Mouse (Mus musculus) mouse trophoblast stem cell (cell line): ENCODE measurements around the gene Dnajc6.

Experiments used
- in situ Hi-C, 2 experiments: fragments of 300-500 bp; cut with MseI, MboI; formaldehyde crosslinking; loops; 2 replicates in 1 of 2; 3 replicates in 1 of 2; pipeline ENCODE4 v1.15.1; 2025

Gene Dnajc6

DNA sequence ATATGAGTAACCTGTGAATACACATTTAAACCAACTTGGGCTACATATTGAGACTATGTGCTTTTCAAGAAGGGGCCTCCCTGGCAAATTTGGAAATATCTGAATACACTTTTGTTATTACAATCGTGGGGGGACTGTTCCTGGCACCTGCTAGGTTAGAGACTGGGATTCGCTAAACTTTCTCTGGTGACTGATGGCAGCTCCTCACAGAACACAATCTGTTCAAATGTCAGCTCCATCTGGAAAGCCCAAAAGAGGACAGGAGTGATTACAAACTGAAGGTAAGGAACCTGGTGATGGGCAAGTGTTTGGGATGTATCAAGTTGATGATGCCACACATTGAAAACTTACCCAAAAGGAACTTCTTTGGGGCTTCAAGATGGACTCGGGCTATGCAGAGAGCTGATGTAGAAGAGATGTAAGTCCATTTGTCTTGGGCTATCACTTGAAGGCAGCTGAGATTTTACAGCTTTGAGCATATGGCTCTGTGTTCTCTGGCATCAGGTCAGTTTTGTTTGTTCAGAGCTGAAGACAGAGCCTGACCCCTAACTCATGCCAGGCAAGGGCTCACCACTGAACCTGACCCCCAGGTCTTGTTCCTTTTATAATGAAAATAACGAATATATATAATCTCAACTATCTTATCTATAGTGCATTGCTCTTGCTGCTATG, 68.4 kb downstream of the Dnajc6 start:
- in situ Hi-C loops, result no loop called here

GRCm38 (mm10) chr4:101569076-101569475, 72.6 kb downstream of the Dnajc6 start:
- in situ Hi-C loops, result no loop called here

DNA sequence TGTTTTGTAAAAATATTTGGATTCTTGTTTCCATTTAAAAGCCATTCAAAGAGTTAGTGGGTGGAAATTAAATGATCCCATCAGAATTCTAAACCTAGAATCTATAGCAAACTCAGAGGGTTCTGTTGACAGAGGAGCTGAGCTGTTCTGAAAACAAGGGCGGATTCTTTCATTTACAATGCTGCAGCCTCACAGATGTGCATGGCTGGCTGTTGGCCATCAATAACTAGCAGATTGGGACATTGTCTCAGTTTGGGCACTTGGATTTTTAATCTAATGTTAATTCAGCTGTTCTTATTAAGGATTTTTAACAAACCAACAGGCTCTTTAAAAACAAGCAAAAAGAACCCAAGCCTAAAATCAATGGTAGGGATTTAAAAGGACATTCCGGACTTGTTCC, 75.7 kb downstream of the Dnajc6 start:
- in situ Hi-C loops, result no loop called here

DNA sequence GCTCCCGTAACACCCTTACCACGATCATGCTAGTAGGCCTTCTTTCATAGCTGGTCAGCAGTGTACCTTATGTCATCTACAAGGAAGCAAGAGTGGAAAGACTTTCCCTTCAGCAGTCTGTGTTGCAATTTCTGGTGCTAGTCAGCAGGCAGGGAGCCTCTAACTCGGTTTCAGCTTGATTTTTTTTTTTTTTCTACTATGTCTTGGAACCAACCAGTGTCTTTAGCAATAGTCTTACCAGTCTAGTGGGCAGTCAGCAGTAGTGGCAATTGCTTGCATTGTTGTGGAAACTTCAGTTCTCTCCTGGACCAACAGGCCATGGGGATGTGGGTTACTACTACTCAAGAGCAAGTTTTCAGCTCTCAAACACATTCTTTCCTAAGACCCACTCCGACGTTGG, 78.9 kb downstream of the Dnajc6 start:
- in situ Hi-C loops, result no loop called here

DNA sequence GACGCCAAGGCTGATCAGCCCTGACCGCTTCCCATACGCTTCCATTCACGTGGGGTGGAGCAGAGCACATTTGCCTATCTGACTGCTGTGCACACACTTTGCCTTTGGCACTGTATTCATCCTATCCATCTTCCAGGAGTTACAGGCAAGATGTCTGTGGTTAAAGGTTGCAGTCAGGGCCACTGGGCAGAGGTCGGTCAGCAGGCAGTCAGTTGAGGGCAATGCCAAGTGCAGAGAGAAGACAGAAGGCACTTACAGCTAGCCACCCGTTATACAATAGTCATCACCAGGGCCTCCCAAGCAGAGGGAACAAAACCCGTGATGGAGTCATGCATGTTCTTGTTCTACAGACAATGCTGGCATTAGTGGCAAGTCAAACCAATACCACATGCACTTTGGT, 82.3 kb downstream of the Dnajc6 start:
- in situ Hi-C loops, result no loop called here

GRCm38 (mm10) chr4:101579517-101579916, 83.1 kb downstream of the Dnajc6 start:
- in situ Hi-C loops, result no loop called here

GRCm38 (mm10) chr4:101581156-101581555, 84.7 kb downstream of the Dnajc6 start:
- in situ Hi-C loops, result no loop called here

GRCm38 (mm10) chr4:101582882-101583281, 86.4 kb downstream of the Dnajc6 start:
- in situ Hi-C loops, result no loop called here

DNA sequence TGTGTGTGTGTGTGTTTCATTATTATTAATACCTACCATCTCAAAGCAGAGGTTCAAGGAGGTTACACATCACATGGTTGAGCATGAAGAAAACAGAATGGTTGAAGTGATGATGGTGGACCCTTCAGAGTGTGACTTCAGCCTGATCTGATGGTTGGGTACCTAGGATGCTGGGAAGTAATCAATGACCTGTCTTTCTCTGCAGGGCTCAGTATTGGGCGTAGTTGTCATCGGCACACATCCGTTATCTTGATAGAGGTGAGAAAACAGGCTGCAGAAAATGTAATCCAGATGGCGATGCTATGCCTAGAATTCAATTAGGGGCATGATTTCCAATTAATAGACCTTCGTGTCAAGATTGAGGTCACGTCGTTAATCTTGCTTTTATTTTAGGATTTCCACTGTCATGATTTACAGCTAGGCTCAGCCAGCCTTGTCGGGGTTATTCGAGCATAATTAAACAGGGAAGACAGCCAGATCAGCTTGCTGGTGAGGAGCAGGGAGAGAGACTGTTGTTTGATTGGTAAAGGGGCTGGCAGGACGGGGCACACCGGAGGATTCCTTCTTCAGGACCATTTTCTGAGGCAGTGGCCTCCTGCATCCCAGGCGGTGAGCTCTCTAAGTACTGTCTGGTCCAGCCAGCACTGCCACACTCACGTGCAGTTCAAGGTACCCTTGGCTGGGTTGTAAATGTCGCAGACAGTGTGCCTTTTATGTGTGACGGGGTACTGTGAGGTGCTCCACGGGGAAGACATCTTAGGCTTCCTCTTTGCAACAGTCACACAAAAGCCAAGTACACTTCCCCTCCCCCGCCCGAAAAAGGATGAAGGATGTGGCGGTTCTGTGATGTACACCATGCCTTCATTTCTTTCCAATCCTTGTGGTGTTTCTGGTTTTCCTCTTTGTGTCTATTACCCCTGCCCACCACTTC, 88.3 kb downstream of the Dnajc6 start:
- in situ Hi-C loops, result no loop called here

- in situ Hi-C loops, result no loop called here
Observed at GRCm38 (mm10) chr4:101585455-101586184, 89.2 kb downstream of the Dnajc6 start.

- in situ Hi-C loops, result no loop called here
Observed at GRCm38 (mm10) chr4:101588932-101589331, 92.5 kb downstream of the Dnajc6 start.

DNA sequence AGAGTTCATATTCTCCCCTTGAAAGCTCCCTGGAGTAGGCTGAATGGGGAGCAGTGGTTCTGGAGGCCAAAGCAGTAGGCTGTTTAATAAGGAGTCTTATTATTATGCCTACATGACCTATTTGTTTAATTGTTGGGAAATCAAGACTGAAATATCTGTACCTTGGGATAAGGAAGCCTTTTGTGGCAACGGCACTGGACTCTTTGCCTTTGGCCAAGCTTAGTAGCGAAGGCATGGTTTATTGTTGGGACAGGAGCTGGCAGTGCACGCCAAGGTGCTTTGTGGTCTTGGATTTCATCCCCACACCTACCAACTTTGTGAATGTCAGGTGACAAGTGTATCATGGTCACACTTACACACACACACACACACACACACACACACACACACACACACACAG, 93.3 kb downstream of the Dnajc6 start:
- in situ Hi-C loops, result no loop called here

- in situ Hi-C loops, result no loop called here
Observed at GRCm38 (mm10) chr4:101591400-101591799, 95.0 kb downstream of the Dnajc6 start.

- in situ Hi-C loops, result no loop called here
Observed at GRCm38 (mm10) chr4:101592466-101592865, 96.0 kb downstream of the Dnajc6 start.

DNA sequence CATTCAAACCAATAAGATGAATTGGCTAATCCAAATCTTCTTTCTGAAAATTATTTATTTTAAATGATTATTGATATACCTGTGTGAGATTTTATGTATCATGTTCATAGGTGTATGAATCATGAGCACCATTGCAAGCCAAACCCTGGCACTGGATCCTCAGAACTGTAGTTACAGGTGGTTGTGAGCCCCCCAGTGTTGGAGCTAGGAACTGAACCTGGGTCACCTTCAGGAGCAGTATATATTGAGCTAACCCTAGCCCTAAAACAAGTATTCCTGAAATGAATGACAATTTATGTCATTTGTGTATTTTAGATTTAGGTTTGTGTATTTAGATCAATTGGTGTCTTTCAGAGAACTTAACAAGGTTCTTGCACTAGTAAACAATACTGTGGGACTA, 105.3 kb downstream of the Dnajc6 start:
- in situ Hi-C loops, result no loop called here

- in situ Hi-C loops, result no loop called here
Observed at GRCm38 (mm10) chr4:101603635-101604034, 107.2 kb downstream of the Dnajc6 start.

GRCm38 (mm10) chr4:101616520-101616919, 120.1 kb downstream of the Dnajc6 start:
- in situ Hi-C loops, result no loop called here

DNA sequence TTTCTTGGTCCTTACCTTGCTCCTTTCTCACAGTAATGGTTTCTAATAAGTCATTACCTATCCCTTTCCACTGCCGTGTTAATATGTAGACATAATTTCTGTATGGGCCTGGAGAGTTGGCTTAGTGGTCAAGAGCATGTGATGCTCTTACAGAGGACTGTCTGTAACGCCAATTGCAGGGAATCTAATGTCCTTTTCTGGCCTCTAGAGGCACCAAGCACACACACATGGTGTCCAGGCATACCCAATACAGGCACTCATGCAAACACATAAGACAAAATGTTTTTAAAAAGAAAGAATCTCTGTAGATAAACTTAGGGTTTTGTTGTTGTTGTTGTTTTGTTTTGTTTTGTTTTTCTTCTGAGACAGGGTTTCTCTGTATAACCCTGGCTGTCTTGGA, 121.3 kb downstream of the Dnajc6 start:
- in situ Hi-C loops, result no loop called here

GRCm38 (mm10) chr4:101620206-101620605, 123.8 kb downstream of the Dnajc6 start:
- in situ Hi-C loops, result no loop called here

DNA sequence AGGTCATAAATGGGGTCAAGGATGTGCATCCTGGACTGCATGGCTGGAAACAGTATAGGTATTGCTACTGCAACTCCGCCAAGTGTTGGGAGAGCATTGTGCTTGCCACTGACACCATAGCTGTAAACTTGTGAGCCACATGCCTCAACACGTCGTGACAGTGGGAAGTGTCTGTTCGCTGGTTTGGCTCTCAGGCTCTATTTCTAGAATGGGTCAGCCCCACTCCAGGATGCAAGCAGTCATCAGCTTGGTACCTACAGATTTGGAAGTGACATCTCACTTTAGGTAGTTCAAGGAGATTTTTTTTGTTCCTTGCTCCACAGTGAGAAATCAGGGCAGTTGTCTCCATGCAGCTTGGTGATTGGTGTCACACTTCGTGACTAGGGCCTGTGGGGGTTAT, 124.8 kb downstream of the Dnajc6 start:
- in situ Hi-C loops, result no loop called here

- in situ Hi-C loops, result no loop called here
Observed at GRCm38 (mm10) chr4:101625278-101625677, 128.8 kb downstream of the Dnajc6 start.

- in situ Hi-C loops, result no loop called here
Observed at GRCm38 (mm10) chr4:101635596-101635995, 139.1 kb downstream of the Dnajc6 start.
